ENCODE assay signal across 28 mouse cellular contexts in genomic region chr2:86460434-86460833, GRCm38 (mm10). TPM values are rescaled to one million over a fixed set of nuclear protein-coding genes. Genes with fewer than 3 reads are reported as not detected.
DNase-seq lines count a peak whose midpoint lies in the region; TF ChIP-seq lines count a peak whose summit lies in the region.
"Had no signal": no experiment of that assay in that cellular context is flagged by ENCODE, and none has a peak within 500 bp of the region (broad histone marks: within the 10 kb centered on the region; RNA-seq: fewer than 3 reads in every experiment).

No protein-coding gene starts in this region.

- TF ChIP-seq CTCF in MEL (IDR thresholded peaks at IDR 0.05 in 2 of 3, conservative IDR thresholded peaks at IDR 0.05 in 1 of 3; ENCODE audit: control insufficient read depth in 1 of 3, insufficient read depth in 1 of 3, low read depth in 2 of 3, low read length in 3 of 3, poor library complexity in 1 of 3, severe bottlenecking in 1 of 3) = no peak

- TF ChIP-seq EP300 in MEL (IDR thresholded peaks at IDR 0.05; ENCODE audit: low read depth in 1 of 2, low read length in 2 of 2) = peak; percentile 57 to 58

- H3K27ac ChIP-seq in MEL (ENCODE audit: control insufficient read depth, low read depth, low read length) = no peak overlapping the region

- intact Hi-C loops in heart, postnatal 36 days (cut with DNase I) = loop anchor here (5.0 kb wide), 1 partner anchor 1338 kb away; no protein-coding TSS in a partner anchor

- H3K27me3 ChIP-seq in MEL (ENCODE audit: control insufficient read depth in 1 of 2, insufficient read depth in 2 of 2, low read length in 2 of 2) = no peaks in the 10 kb centered on the region
- H3K27me3 ChIP-seq: CH12.LX, Patski had no signal

- TF ChIP-seq RAD21 in MEL (IDR thresholded peaks at IDR 0.05; ENCODE audit: low read depth, low read length) = no peak

- H3K36me3 ChIP-seq in MEL (ENCODE audit: control insufficient read depth in 1 of 2, insufficient read depth in 2 of 2, low read length in 2 of 2) = no peaks in the 10 kb centered on the region
- H3K36me3 ChIP-seq: G1E had no signal

- no peak overlapping the region for H3K9ac ChIP-seq in MEL (ENCODE audit: control insufficient read depth, low read depth, low read length, poor library complexity, severe bottlenecking)

- peak; percentile 39 for DNase-seq in heart, adult 11 months
- DNase-seq in heart, postnatal 36 days = no peak
- DNase-seq in MEL (ENCODE audit: low read depth, low spot score) (peak; percentile 68), MEL-GATA-1-ER (ENCODE audit: extremely low read depth, low read depth) (peak; percentile 6)
- no peak for DNase-seq in cerebellum, adult 18-20 months
- no peak for DNase-seq in B cell, adult 2 months
- DNase-seq: adrenal gland, adult 2 months; adrenal gland, adult 8-10 months; adrenal gland, postnatal 10 days; adrenal gland, postnatal 14 days; adrenal gland, postnatal 25 days; adrenal gland, postnatal 36 days; cerebellum, adult 11 months; cerebellum, adult 11-12 months; cerebellum, adult 2 months; cerebellum, adult 8-10 months; cerebellum, adult 9-10 months; cerebellum, adult 9-11 months had no signal

- no peaks in the 10 kb centered on the region for H3K4me1 ChIP-seq in MEL (ENCODE audit: control insufficient read depth in 1 of 2, insufficient read depth in 2 of 2, low read length in 2 of 2)

- no peaks in the 10 kb centered on the region for H3K9me3 ChIP-seq in MEL (replicated peaks; ENCODE audit: insufficient read depth, low read length)
- H3K9me3 ChIP-seq: G1E had no signal

- H3K4me3 ChIP-seq in MEL (ENCODE audit: control insufficient read depth in 1 of 2, insufficient read depth in 1 of 2, low read depth in 2 of 2, low read length in 2 of 2) = no peak overlapping the region

- H3K79me2 ChIP-seq in MEL (ENCODE audit: control insufficient read depth, insufficient read depth, low read length, poor library complexity) = no peaks in the 10 kb centered on the region

- TF ChIP-seq POLR2A in MEL (IDR thresholded peaks at IDR 0.05; ENCODE audit: control insufficient read depth in 1 of 2, insufficient read depth in 1 of 2, low read depth in 1 of 2, low read length in 2 of 2, poor library complexity in 1 of 2) = no peak

TF ChIP-seq in MEL, 35 proteins besides CTCF, POLR2A, EP300 and RAD21:
- TF ChIP-seq CHD2 (IDR thresholded peaks at IDR 0.05; ENCODE audit: low read length) (no peak), TCF12 (IDR thresholded peaks at IDR 0.05; ENCODE audit: low read depth, low read length) (peak; percentile 44; the same call in 1 of the 2 replicates), ZNF384 (IDR thresholded peaks at IDR 0.05; ENCODE audit: low read depth, low read length) (no peak)

RNA-seq across cellular contexts. Expression of gene Olfr1066, which starts 4.4 kb away (rescaled TPM):
- not detected for total RNA-seq in heart, postnatal 36 days (2021)
- not detected in 2 replicates for total RNA-seq in MEL (2012; rRNA removed)
- polyA plus RNA-seq in MEL (2012; ENCODE audit: insufficient read depth in 1 of 2, insufficient read length in 2 of 2, low read depth in 1 of 2, low replicate concordance in 2 of 2, missing spikeins in 1 of 2) = not detected
- total RNA-seq: adrenal gland, adult 18-20 months; adrenal gland, adult 2 months; adrenal gland, adult 8-10 months; adrenal gland, postnatal 10 days; adrenal gland, postnatal 14 days; adrenal gland, postnatal 25 days; adrenal gland, postnatal 36 days; adrenal gland, postnatal 4 days; CH12.LX; ES-E14 had no signal
- polyA plus RNA-seq: activated CD4-positive, CD25-positive, alpha-beta regulatory T cell, adult 4 months; adrenal gland, adult 2 months; brain, embryonic 14.5 days; C2C12; CD4-positive, CD25-positive, alpha-beta regulatory T cell, adult 4 months; cerebellum, adult 2 months; G1E; Patski had no signal

RNA-seq across cellular contexts. Expression of gene Olfr1065, which starts 10.0 kb away (rescaled TPM):
- total RNA-seq in heart, postnatal 36 days (2021) = not detected
- not detected in 2 replicates for total RNA-seq in MEL (2012; rRNA removed)
- not detected for polyA plus RNA-seq in MEL (2012; ENCODE audit: insufficient read depth in 1 of 2, insufficient read length in 2 of 2, low read depth in 1 of 2, low replicate concordance in 2 of 2, missing spikeins in 1 of 2)
- total RNA-seq: adrenal gland, adult 18-20 months; adrenal gland, adult 2 months; adrenal gland, adult 8-10 months; adrenal gland, postnatal 10 days; adrenal gland, postnatal 14 days; adrenal gland, postnatal 25 days; adrenal gland, postnatal 36 days; adrenal gland, postnatal 4 days; CH12.LX; ES-E14 had no signal
- polyA plus RNA-seq: activated CD4-positive, CD25-positive, alpha-beta regulatory T cell, adult 4 months; adrenal gland, adult 2 months; brain, embryonic 14.5 days; C2C12; CD4-positive, CD25-positive, alpha-beta regulatory T cell, adult 4 months; cerebellum, adult 2 months; G1E; Patski had no signal

RNA-seq across cellular contexts. Expression of gene Olfr228, which starts 26.8 kb away (rescaled TPM):
- total RNA-seq in heart, postnatal 36 days (2021) = not detected
- not detected in 2 replicates for total RNA-seq in MEL (2012; rRNA removed)
- not detected for polyA plus RNA-seq in MEL (2012; ENCODE audit: insufficient read depth in 1 of 2, insufficient read length in 2 of 2, low read depth in 1 of 2, low replicate concordance in 2 of 2, missing spikeins in 1 of 2)
- total RNA-seq: adrenal gland, adult 18-20 months; adrenal gland, adult 2 months; adrenal gland, adult 8-10 months; adrenal gland, postnatal 10 days; adrenal gland, postnatal 14 days; adrenal gland, postnatal 25 days; adrenal gland, postnatal 36 days; adrenal gland, postnatal 4 days; CH12.LX; ES-E14; G1E had no signal
- polyA plus RNA-seq: activated CD4-positive, CD25-positive, alpha-beta regulatory T cell, adult 4 months; adrenal gland, adult 2 months; brain, embryonic 14.5 days; C2C12; CD4-positive, CD25-positive, alpha-beta regulatory T cell, adult 4 months; cerebellum, adult 2 months; G1E; Patski had no signal

RNA-seq across cellular contexts. Expression of gene Olfr1062, which starts 33.9 kb away (rescaled TPM):
- not detected for total RNA-seq in heart, postnatal 36 days (2021)
- total RNA-seq in MEL (2012; rRNA removed) = not detected in 2 replicates
- not detected for polyA plus RNA-seq in MEL (2012; ENCODE audit: insufficient read depth in 1 of 2, insufficient read length in 2 of 2, low read depth in 1 of 2, low replicate concordance in 2 of 2, missing spikeins in 1 of 2)
- total RNA-seq: adrenal gland, adult 18-20 months; adrenal gland, adult 2 months; adrenal gland, adult 8-10 months; adrenal gland, postnatal 10 days; adrenal gland, postnatal 14 days; adrenal gland, postnatal 25 days; adrenal gland, postnatal 36 days; adrenal gland, postnatal 4 days; CH12.LX; ES-E14 had no signal
- polyA plus RNA-seq: activated CD4-positive, CD25-positive, alpha-beta regulatory T cell, adult 4 months; adrenal gland, adult 2 months; brain, embryonic 14.5 days; C2C12; CD4-positive, CD25-positive, alpha-beta regulatory T cell, adult 4 months; cerebellum, adult 2 months; G1E; Patski had no signal

RNA-seq across cellular contexts. Expression of gene Olfr1061, which starts 46.6 kb away (rescaled TPM):
- total RNA-seq in heart, postnatal 36 days (2021) = not detected
- total RNA-seq in MEL (2012; rRNA removed) = not detected in 2 replicates
- polyA plus RNA-seq in MEL (2012; ENCODE audit: insufficient read depth in 1 of 2, insufficient read length in 2 of 2, low read depth in 1 of 2, low replicate concordance in 2 of 2, missing spikeins in 1 of 2) = not detected
- total RNA-seq: adrenal gland, adult 18-20 months; adrenal gland, adult 2 months; adrenal gland, adult 8-10 months; adrenal gland, postnatal 10 days; adrenal gland, postnatal 14 days; adrenal gland, postnatal 25 days; adrenal gland, postnatal 36 days; adrenal gland, postnatal 4 days; CH12.LX; ES-E14; G1E had no signal
- polyA plus RNA-seq: activated CD4-positive, CD25-positive, alpha-beta regulatory T cell, adult 4 months; adrenal gland, adult 2 months; brain, embryonic 14.5 days; C2C12; CD4-positive, CD25-positive, alpha-beta regulatory T cell, adult 4 months; cerebellum, adult 2 months; G1E; Patski had no signal

Comparison
In these comparisons a context has a peak if more than half of its experiments do, and no peak if none do; other contexts are left out.
1. DNase-seq: peak in heart, adult 11 months (single experiment), MEL (single experiment) and MEL-GATA-1-ER (single experiment); none in heart, postnatal 36 days (0 of 2), cerebellum, adult 18-20 months (0 of 2) and B cell, adult 2 months (0 of 2).